Mouse (Mus musculus): Measurements from ENCODE around the gene Bcl2l13.

Gene Bcl2l13

DNA sequence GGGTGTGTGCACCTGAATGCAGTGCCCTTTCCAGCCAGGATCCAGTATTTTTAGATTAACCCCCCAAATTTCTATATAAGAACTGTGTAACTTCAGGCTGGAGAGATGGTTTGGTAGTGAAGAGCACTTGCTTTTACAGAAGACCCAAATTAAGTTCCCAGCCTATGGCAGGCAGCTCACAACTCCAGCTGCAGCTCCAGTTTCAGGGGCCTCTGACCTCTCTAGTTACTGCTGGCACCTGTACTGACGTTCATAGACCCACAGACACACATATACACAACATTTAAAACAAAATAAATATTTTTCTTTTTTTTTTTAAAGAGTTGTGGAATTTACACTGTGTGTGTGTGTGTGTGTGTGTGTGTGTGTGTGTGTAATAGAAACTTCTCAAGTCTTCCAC lies 93.4 kb downstream of the Bcl2l13 start:
- no peak for DNase-seq (ENCODE audit: low read depth)

- DNase-seq (ENCODE audit: low read depth) = peak; percentile 31
These were observed 94.7 kb downstream of the Bcl2l13 start for GRCm38 (mm10) chr6:120930450-120931306.

- DNase-seq (ENCODE audit: low read depth) = peak; percentile 83
These were observed 96.6 kb downstream of the Bcl2l13 start for GRCm38 (mm10) chr6:120932597-120932996.

DNA sequence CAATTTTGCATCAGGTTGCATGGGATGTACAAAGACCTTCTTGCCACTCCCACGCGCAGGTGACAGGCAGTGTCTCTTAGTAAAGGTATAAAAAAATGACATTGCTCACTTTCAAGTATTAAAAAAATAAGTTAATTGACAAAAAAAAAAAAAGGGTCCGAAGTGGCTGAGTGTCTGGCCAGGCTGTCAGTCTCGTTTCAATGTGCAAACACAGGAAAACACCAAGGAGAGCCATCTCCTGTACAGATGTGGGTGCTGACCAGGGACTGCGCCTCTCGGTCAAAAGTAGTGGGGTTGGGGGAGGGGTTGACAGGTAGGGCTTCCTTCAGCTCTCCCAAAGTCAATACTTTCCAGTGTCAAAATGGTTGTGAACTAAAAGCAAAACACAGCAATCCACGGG lies 97.7 kb downstream of the Bcl2l13 start:
- DNase-seq (ENCODE audit: low read depth) = no peak

GRCm38 (mm10) chr6:120934176-120934575 lies 98.2 kb downstream of the Bcl2l13 start:
- peak; percentile 37 for DNase-seq (ENCODE audit: low read depth)

DNA sequence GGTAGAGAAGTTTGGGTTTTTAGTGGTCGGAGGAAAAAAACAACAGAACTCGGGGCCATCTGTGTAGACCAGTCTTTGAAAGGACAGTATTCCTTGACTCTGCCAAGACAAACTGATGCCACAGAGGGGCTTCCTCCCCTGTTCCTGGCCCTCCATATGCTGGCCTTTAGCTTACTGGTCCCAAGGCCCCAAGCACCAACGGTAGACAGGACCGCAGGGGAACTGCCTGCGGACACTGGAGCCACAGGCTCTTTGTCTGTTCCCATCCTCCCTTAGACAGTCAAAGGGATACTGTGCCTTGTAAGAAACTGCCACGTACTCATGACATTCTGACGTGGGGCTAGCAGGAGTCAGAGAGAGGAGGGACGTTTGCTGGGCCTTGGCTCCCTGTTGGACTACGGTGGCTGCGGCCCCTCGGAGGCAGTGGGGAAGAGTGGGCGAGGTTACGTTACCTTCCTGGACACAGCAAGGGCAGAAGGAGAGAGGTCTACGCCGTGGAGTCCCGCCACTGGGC lies 101.1 kb downstream of the Bcl2l13 start:
- no peak for DNase-seq (ENCODE audit: low read depth)

- DNase-seq (ENCODE audit: low read depth) = no peak
These were observed 102.1 kb downstream of the Bcl2l13 start for GRCm38 (mm10) chr6:120937999-120938608.

GRCm38 (mm10) chr6:120938763-120939450 lies 102.9 kb downstream of the Bcl2l13 start:
- no peak for DNase-seq (ENCODE audit: low read depth)

- DNase-seq (ENCODE audit: low read depth) = no peak
These were observed 103.8 kb downstream of the Bcl2l13 start for GRCm38 (mm10) chr6:120939783-120940182.

DNA sequence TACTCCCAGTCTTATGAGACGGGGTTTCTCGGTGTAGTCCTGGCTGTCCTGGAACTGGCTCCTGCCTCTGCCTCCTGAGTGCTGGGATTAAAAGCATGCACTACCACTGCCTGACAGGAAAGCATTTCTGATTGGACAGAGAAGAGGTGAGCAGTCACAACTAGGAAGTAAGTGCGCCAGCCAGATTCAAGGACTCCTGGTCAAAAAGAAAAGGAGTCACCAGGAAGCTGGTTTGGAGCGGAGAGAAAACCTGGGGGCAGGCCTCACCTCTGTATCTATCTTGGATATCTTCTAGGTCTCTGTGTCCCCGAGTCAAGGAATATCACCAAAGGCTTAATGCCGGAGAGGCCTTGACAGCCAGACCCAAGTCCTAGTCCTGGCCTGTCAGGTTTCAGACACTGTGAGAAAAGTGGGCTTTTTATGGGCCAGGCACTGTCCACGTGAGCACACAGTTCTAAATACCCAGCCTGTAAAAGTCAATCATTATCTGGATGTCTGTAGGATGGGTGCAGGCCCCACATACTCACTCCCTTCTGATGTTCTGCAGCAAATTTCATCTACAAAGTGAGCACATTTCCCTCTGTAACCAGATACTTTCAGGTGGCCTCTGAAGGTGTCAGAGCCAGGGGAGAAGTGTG lies 104.6 kb downstream of the Bcl2l13 start:
- DNase-seq (ENCODE audit: low read depth) = no peak

DNA sequence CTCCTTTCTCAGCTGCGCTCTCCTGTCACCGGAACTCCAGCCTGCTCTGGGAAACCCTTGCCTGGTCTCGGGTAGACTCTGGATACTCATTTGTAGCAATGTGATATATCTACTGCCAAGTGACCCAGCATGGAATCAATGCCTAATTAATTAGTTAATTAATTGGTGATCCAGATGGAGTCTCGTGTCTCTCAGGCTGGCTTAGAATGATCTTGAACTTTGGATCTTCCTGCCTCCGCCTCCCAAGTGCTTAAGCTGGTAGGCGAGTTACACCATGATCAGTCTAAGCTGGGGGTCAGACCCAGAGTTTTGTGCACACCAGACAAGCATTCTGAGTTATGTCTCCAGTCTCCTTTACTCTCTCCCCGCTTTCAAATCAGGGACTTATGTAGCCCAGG lies 105.1 kb downstream of the Bcl2l13 start:
- no peak for DNase-seq (ENCODE audit: low read depth)

- no peak for DNase-seq (ENCODE audit: low read depth)
These were observed 105.6 kb downstream of the Bcl2l13 start for GRCm38 (mm10) chr6:120941575-120941974.
